Mouse (Mus musculus) limb, embryonic 10.5 days (tissue): ENCODE measurements around the gene Dlg1. TPM values are rescaled to one million over a fixed set of nuclear protein-coding genes. Genes with fewer than 3 reads are reported as not detected.

Experiments
- DNase-seq: peaks from one replicate; pipeline ENCODE4 v3.0.0-alpha.2; 2017; ENCODE audit warnings: low spot score
- H3K27ac ChIP-seq: fragments of 300-500 bp; sonication (generic); 2 replicates; pipeline ENCODE4 v1.5.1; 2016; ENCODE audit warnings: mild to moderate bottlenecking
- H3K27me3 ChIP-seq: fragments of 300-500 bp; sonication (generic); 2 replicates; pipeline ENCODE4 v1.6.1; 2016; ENCODE audit warnings: low read depth, mild to moderate bottlenecking; ENCODE audit not compliant: poor library complexity, severe bottlenecking
- H3K36me3 ChIP-seq: fragments of 300-500 bp; sonication (generic); 2 replicates; pipeline ENCODE4 v1.6.1; 2016; ENCODE audit warnings: mild to moderate bottlenecking, moderate library complexity
- H3K4me1 ChIP-seq: fragments of 300-500 bp; sonication (generic); 2 replicates; pipeline ENCODE4 v1.6.1; 2016
- H3K4me3 ChIP-seq: fragments of 300-500 bp; sonication (generic); 2 replicates; pipeline ENCODE4 v1.5.1; 2016; ENCODE audit warnings: mild to moderate bottlenecking, moderate library complexity
- H3K9me3 ChIP-seq: fragments of 300-500 bp; sonication (generic); replicated peaks from 2 replicates; pipeline ENCODE4 v1.6.1; 2016; ENCODE audit warnings: mild to moderate bottlenecking
- WGBS: fragments of 180-500 bp; shearing (Covaris S2); methylation state at CpG from one replicate; pipeline ENCODE4 v1.1.7; 2016; 5-methylcytosine and 5-hydroxymethylcytosine counted together
- polyA plus RNA-seq: library from polyadenylated mRNA; unstranded; fragments of >200 nt; fragmentation: Nextera tagmentation; extraction: Ambion mirVana; gene quantifications from 2 replicates; pipeline ENCODE4 v1.2.1, GENCODE M21; 2016

Gene Dlg1
- polyA plus RNA-seq, 1 experiment from 2014 or later = 33.9 TPM

- Histone ChIP-seq H3K27ac (no peak overlapping the region), H3K4me1 (peaks cover 32% of the 10 kb centered on the region), H3K27me3 (peaks cover 55% of the 10 kb centered on the region), H3K4me3 (no peak overlapping the region), H3K9me3 (no peaks in the 10 kb centered on the region), H3K36me3 (no peaks in the 10 kb centered on the region)
- 88% methylated on average over 8 of the region's 8 CpGs for WGBS
- no peak for DNase-seq
These were observed 217.1 kb downstream of the Dlg1 start for GRCm38 (mm10) chr16:31880146-31880840.

GRCm38 (mm10) chr16:31882381-31882908 lies 219.2 kb downstream of the Dlg1 start:
- Histone ChIP-seq H3K27ac (no peak overlapping the region), H3K27me3 (peaks cover 60% of the 10 kb centered on the region), H3K9me3 (no peaks in the 10 kb centered on the region), H3K4me3 (no peak overlapping the region), H3K36me3 (no peaks in the 10 kb centered on the region), H3K4me1 (peaks cover 32% of the 10 kb centered on the region)
- DNase-seq = peak; percentile 26
- WGBS = 64% methylated on average over 9 of the region's 9 CpGs

- no peak overlapping the region; the same call in 1 of the 2 replicates for H3K27ac ChIP-seq
- no peaks in the 10 kb centered on the region for H3K9me3 ChIP-seq
- DNase-seq = no peak
- peaks cover 60% of the 10 kb centered on the region for H3K27me3 ChIP-seq
- 70% methylated on average over 14 of the region's 14 CpGs for WGBS
- H3K4me3 ChIP-seq = peak overlapping the region; percentile 26
- H3K4me1 ChIP-seq = peaks cover 32% of the 10 kb centered on the region
- no peaks in the 10 kb centered on the region for H3K36me3 ChIP-seq
These were observed 220.1 kb downstream of the Dlg1 start for GRCm38 (mm10) chr16:31883302-31883701.

GRCm38 (mm10) chr16:31883902-31884301 lies 220.7 kb downstream of the Dlg1 start:
- Histone ChIP-seq H3K27me3 (peaks cover 59% of the 10 kb centered on the region), H3K4me3 (peak overlapping the region; percentile 26), H3K27ac (no peak overlapping the region; the same call in 1 of the 2 replicates), H3K4me1 (peaks cover 28% of the 10 kb centered on the region), H3K9me3 (no peaks in the 10 kb centered on the region), H3K36me3 (no peaks in the 10 kb centered on the region)
- 5% methylated on average over 6 of the region's 6 CpGs for WGBS
- peak; percentile 50 for DNase-seq

GRCm38 (mm10) chr16:31890907-31891306 lies 227.7 kb downstream of the Dlg1 start:
- Histone ChIP-seq H3K9me3 (no peaks in the 10 kb centered on the region), H3K4me1 (peaks cover 16% of the 10 kb centered on the region), H3K27ac (no peak overlapping the region), H3K4me3 (no peak overlapping the region), H3K27me3 (no peaks in the 10 kb centered on the region), H3K36me3 (no peaks in the 10 kb centered on the region)
- 86% methylated on average over 7 of the region's 7 CpGs for WGBS
- DNase-seq = no peak

GRCm38 (mm10) chr16:31893396-31894141 lies 230.3 kb downstream of the Dlg1 start:
- no peak for DNase-seq
- Histone ChIP-seq H3K27ac (no peak overlapping the region), H3K9me3 (no peaks in the 10 kb centered on the region), H3K36me3 (no peaks in the 10 kb centered on the region), H3K27me3 (no peaks in the 10 kb centered on the region), H3K4me3 (no peak overlapping the region), H3K4me1 (peaks cover 34% of the 10 kb centered on the region)
- WGBS = 76% methylated on average over 5 of the region's 5 CpGs

GRCm38 (mm10) chr16:31896971-31897774 lies 233.9 kb downstream of the Dlg1 start:
- H3K9me3 ChIP-seq = 0 out of 2 replicates have a peak, but pooled peaks cover 2% of the 10 kb centered on the region
- H3K27ac ChIP-seq = peak overlapping the region; percentile 65
- H3K27me3 ChIP-seq = no peaks in the 10 kb centered on the region
- peak overlapping the region; percentile 44 for H3K4me3 ChIP-seq
- peaks cover 35% of the 10 kb centered on the region for H3K4me1 ChIP-seq
- H3K36me3 ChIP-seq = no peaks in the 10 kb centered on the region
- peak; percentile 73 for DNase-seq
- WGBS = 10% methylated on average over 29 of the region's 29 CpGs

- H3K4me1 ChIP-seq = peaks cover 21% of the 10 kb centered on the region
- no peak overlapping the region for H3K27ac ChIP-seq
- no peak for DNase-seq
- no peak overlapping the region for H3K4me3 ChIP-seq
- WGBS = 83% methylated on average over 18 of the region's 18 CpGs
- H3K36me3 ChIP-seq = no peaks in the 10 kb centered on the region
- H3K9me3 ChIP-seq = 0 out of 2 replicates have a peak, but pooled peaks cover 2% of the 10 kb centered on the region
- no peaks in the 10 kb centered on the region for H3K27me3 ChIP-seq
These were observed 235.5 kb downstream of the Dlg1 start for GRCm38 (mm10) chr16:31898546-31899326.

GRCm38 (mm10) chr16:31901886-31902285 lies 238.6 kb downstream of the Dlg1 start:
- WGBS = 88% methylated on average over 1 of the region's 1 CpGs
- Histone ChIP-seq H3K4me1 (peaks cover 25% of the 10 kb centered on the region), H3K27me3 (peaks cover 7% of the 10 kb centered on the region; the same call in 1 of the 2 replicates), H3K27ac (no peak overlapping the region), H3K9me3 (0 out of 2 replicates have a peak, but pooled peaks cover 2% of the 10 kb centered on the region), H3K36me3 (no peaks in the 10 kb centered on the region), H3K4me3 (no peak overlapping the region)
- no peak for DNase-seq

- Histone ChIP-seq H3K27me3 (peaks cover 7% of the 10 kb centered on the region; the same call in 1 of the 2 replicates), H3K27ac (no peak overlapping the region), H3K4me1 (peaks cover 17% of the 10 kb centered on the region), H3K9me3 (0 out of 2 replicates have a peak, but pooled peaks cover 2% of the 10 kb centered on the region), H3K36me3 (no peaks in the 10 kb centered on the region), H3K4me3 (no peak overlapping the region)
- no peak for DNase-seq
- WGBS = 90% methylated on average over 8 of the region's 8 CpGs
These were observed 240.0 kb downstream of the Dlg1 start for GRCm38 (mm10) chr16:31903239-31903638.

GRCm38 (mm10) chr16:31905331-31905730 lies 242.1 kb downstream of the Dlg1 start:
- no peak overlapping the region for H3K4me3 ChIP-seq
- H3K9me3 ChIP-seq = no peaks in the 10 kb centered on the region
- H3K27me3 ChIP-seq = peaks cover 7% of the 10 kb centered on the region; the same call in 1 of the 2 replicates
- WGBS = 74% methylated on average over 4 of the region's 4 CpGs
- DNase-seq = no peak
- H3K36me3 ChIP-seq = no peaks in the 10 kb centered on the region
- H3K27ac ChIP-seq = no peak overlapping the region
- H3K4me1 ChIP-seq = peaks cover 14% of the 10 kb centered on the region
